Mouse (Mus musculus) forebrain, postnatal 0 days (tissue): ENCODE results near the gene Mst1. TPM values are rescaled to one million over a fixed set of nuclear protein-coding genes. Genes with fewer than 3 reads are reported as not detected.

Experiments
- ATAC-seq: fragments of 200-750 bp; cut with Nextera tagmentation; 2 replicates; pipeline ENCODE4 v1.8.0; 2017; ENCODE audit warnings: mild to moderate bottlenecking, moderate library complexity
- DNase-seq: peaks from one replicate; pipeline ENCODE4 v3.0.0-alpha.2; 2015
- H3K27ac ChIP-seq: fragments of 300-500 bp; sonication (generic); 2 replicates; pipeline ENCODE4 v1.5.1; 2014; ENCODE audit warnings: low read depth, mild to moderate bottlenecking, antibody characterized with exemption, low read length, moderate library complexity, mixed read lengths
- H3K27me3 ChIP-seq: fragments of 300-500 bp; sonication (generic); 2 replicates; pipeline ENCODE4 v1.6.1; 2014; ENCODE audit warnings: mild to moderate bottlenecking, low read length, mixed read lengths; ENCODE audit not compliant: insufficient read depth
- H3K36me3 ChIP-seq: fragments of 300-500 bp; sonication (generic); 2 replicates; pipeline ENCODE4 v1.6.1; 2014; ENCODE audit warnings: mild to moderate bottlenecking, moderate library complexity; ENCODE audit not compliant: insufficient read depth
- H3K4me1 ChIP-seq: fragments of 300-500 bp; sonication (generic); 2 replicates; pipeline ENCODE4 v1.6.1; 2014; ENCODE audit warnings: antibody characterized with exemption; ENCODE audit not compliant: insufficient read depth
- H3K4me2 ChIP-seq: fragments of 300-500 bp; sonication (generic); 2 replicates; pipeline ENCODE4 v1.6.1; 2014; ENCODE audit warnings: low read depth, mild to moderate bottlenecking, moderate library complexity
- H3K4me3 ChIP-seq: fragments of 300-500 bp; sonication (generic); 2 replicates; pipeline ENCODE4 v1.5.1; 2014; ENCODE audit warnings: low read depth, low read length, mixed read lengths
- H3K9ac ChIP-seq: fragments of 300-500 bp; sonication (generic); 2 replicates; pipeline ENCODE4 v1.6.1; 2014; ENCODE audit warnings: mild to moderate bottlenecking
- H3K9me3 ChIP-seq: fragments of 300-500 bp; sonication (generic); 2 replicates; pipeline ENCODE4 v1.6.1; 2016; ENCODE audit warnings: low read length
- CTCF ChIP-seq: sonication (generic); IDR thresholded peaks from 2 replicates; pipeline ENCODE4 v1.5.1; 2016; ENCODE audit warnings: antibody characterized with exemption, control low read depth, low read depth
- WGBS: fragments of 180-500 bp; shearing (Covaris S2); extraction: QIAGEN DNeasy Blood & Tissue Kit; methylation state at CpG from one replicate; pipeline ENCODE4 v1.1.7; 2014; 5-methylcytosine and 5-hydroxymethylcytosine counted together
- polyA plus RNA-seq: library from polyadenylated mRNA; unstranded; fragments of >200 nt; fragmentation: Nextera tagmentation; extraction: Ambion mirVana; gene quantifications from 2 replicates; pipeline ENCODE4 v1.2.1, GENCODE M21; 2015
- total RNA-seq: library from RNA; depleted of rRNA; stranded (reverse); fragments of >200 nt; gene quantifications from 2 replicates; pipeline ENCODE4 v1.2.3, GENCODE M21; 2014

The Mst1 gene
- total and polyA plus RNA-seq, 2 experiments from 2014 or later, result 0.10 TPM; not detected in 1

DNA sequence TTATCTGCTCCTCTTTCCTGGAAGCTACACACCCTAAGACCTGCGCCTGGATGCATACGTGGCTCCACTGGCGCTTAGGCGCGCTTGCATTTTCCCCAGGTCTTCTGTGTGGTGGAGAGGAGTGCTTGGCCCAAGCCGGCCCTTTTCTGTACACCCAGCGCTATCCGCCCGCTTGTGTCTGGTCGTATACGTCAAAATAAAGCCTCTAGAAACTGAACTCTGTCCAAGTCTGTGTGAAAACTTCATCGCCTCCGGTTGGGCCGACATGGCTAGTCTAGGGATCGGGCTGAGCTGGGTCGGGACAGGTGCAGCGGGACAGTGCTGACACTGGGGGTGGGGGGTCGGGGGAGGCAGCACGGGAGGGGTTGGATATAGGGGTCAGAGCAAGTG lies 31.7 kb upstream of the Mst1 start:
- H3K36me3 ChIP-seq, result peaks cover 47% of the 10 kb centered on the region

DNA sequence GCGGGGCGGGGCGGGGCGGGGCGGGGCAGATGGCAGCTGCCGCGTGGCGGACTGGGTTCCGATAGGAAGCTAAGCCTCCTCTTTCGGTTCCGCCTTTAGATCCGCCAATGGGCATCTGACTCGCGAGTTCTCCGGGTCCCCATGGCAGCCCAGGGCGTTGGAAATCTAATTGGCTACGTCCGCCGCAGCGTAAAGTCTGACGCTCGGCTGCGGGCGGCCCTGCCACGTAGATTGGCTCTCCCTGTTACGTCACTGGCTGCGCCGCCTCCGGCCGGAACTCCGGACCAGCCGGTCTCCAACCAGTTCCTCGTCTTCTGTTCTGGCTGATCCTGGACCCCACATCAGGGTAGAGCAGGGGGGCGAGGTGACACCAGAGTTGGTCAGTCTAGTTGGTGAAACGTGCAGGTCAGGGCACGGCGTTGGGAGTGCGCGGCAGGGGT lies 31.2 kb upstream of the Mst1 start, which contains the start of gene Gmppb:
TSS of gene Gmppb (plus strand) at position 227 of the 440 bp plus-strand sequence.
- Histone ChIP-seq H3K9ac (peak within 1 kb of the TSS; percentile 53), H3K4me3 (peak within 1 kb of the TSS; percentile 81), H3K4me2 (peak within 1 kb of the TSS; percentile 61), H3K4me1 (no peaks in the 10 kb centered on the region), H3K27ac (peak within 1 kb of the TSS; percentile 24; the same call in 1 of the 2 replicates), H3K36me3 (peaks cover 52% of the 10 kb centered on the region), H3K9me3 (no peaks in the 10 kb centered on the region), H3K27me3 (no peaks in the 10 kb centered on the region)
- peak; percentile 98 for DNase-seq
- ATAC-seq, result peak; percentile 98
- WGBS, result under 1% methylated on average over 37 of the region's 39 CpGs
- no peak for TF ChIP-seq CTCF

More for the DNA sequence above, 31.7 kb upstream of the Mst1 start:
- DNase-seq, result peak; percentile 37
- no peak for TF ChIP-seq CTCF
- WGBS, result 3% methylated on average over 19 of the region's 19 CpGs
- H3K9ac ChIP-seq, result 0 out of 2 replicates have a peak overlapping the region, but pooled peaks have one; percentile 34
- no peaks in the 10 kb centered on the region for H3K9me3 ChIP-seq
- ATAC-seq, result peak; percentile 8
- 0 out of 2 replicates have a peak overlapping the region, but pooled peaks have one; percentile 3 for H3K27ac ChIP-seq
- peak overlapping the region; percentile 81 for H3K4me3 ChIP-seq
- peak overlapping the region; percentile 61 for H3K4me2 ChIP-seq
- no peaks in the 10 kb centered on the region for H3K4me1 ChIP-seq
- no peaks in the 10 kb centered on the region for H3K27me3 ChIP-seq

DNA sequence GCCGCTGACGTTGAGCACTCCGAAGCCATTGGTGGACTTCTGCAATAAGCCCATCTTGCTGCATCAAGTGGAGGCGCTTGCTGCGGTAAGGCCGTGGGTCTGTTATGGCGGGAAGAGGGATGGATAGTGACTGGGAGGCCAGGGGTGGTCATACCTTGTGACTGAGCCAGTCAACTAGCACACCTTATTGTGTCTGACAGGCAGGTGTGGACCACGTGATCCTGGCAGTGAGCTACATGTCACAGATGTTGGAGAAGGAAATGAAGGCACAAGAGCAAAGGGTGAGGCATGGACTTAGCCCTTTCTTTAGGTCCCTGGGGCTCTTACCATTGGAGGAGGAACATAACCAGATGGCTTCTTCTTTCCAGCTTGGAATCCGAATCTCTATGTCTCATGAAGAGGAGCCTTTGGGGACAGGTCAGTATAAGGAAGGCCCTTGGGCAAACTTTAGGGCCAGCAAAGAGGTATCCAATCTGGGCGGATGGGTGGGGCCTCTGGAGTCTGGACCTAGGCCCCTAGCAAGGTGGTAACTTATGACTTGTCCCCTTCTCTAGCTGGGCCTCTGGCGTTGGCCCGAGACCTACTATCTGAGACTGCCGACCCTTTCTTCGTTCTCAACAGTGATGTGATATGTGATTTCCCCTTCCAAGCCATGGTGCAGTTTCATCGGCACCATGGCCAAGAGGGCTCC lies 30.5 kb upstream of the Mst1 start:
- Histone ChIP-seq H3K9me3 (no peaks in the 10 kb centered on the region), H3K27ac (peak overlapping the region; percentile 24; the same call in 1 of the 2 replicates), H3K4me1 (no peaks in the 10 kb centered on the region), H3K4me2 (peak overlapping the region; percentile 61), H3K27me3 (no peaks in the 10 kb centered on the region), H3K4me3 (peak overlapping the region; percentile 81), H3K9ac (peak overlapping the region; percentile 53), H3K36me3 (peaks cover 57% of the 10 kb centered on the region)
- no peak for TF ChIP-seq CTCF
- 46% methylated on average over 15 of the region's 15 CpGs for WGBS
- no peak for DNase-seq
- no peak; the same call in 1 of the 2 replicates for ATAC-seq

DNA sequence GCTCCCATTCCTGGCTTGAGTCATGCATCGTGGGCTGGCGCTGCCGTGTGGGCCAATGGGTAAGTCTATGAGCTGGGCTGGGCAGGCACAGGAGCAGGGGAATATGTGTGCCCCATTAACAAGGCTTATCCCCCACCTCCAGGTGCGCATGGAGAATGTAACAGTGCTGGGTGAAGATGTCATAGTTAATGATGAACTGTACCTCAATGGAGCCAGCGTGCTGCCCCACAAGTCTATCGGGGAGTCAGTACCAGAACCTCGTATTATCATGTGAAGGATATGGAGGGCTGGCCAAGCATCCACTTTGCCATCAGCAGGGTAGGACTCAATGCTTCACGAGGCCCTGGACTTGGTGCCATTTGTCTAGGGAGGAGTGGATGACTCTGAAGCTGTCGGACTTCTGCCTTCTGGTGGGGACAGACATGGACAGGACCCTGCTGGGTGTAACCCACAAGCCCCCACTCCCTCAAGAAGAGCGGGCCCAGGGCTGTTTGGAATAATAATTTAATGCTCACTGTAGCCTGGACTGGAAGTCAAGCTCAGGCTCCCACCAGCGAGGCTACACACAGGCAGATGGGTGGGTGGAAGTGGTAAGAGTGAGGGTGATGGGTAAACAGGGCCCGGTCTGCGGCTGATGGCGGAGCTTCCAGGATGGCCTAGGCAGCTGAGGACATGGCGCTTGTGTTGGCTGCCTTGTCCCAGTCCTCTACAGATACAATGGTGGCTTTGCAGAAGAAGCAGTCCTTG lies 28.9 kb upstream of the Mst1 start:
- 95% methylated on average over 15 of the region's 15 CpGs for WGBS
- Histone ChIP-seq H3K4me2 (no peak overlapping the region), H3K9me3 (no peaks in the 10 kb centered on the region), H3K4me3 (no peak overlapping the region), H3K27ac (no peak overlapping the region), H3K27me3 (no peaks in the 10 kb centered on the region), H3K4me1 (no peaks in the 10 kb centered on the region), H3K9ac (no peak overlapping the region), H3K36me3 (peaks cover 57% of the 10 kb centered on the region)
- DNase-seq (no peak), ATAC-seq (no peak)
- TF ChIP-seq CTCF, result no peak

DNA sequence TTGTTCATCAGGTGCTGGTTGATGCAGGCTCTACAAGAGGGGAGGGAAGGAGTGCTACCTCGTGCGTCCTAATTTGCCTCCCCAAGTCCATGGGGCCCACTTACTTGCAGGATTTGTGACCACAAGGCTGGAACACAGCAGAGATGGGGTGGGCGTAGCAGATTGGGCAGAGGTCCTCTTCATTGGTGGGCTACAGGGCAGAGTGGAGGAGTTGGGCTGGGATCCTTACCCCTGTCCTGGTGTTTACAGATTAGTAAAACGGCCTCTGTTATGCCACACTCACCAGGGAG lies 28.4 kb upstream of the Mst1 start:
- ATAC-seq, result no peak
- peaks cover 57% of the 10 kb centered on the region for H3K36me3 ChIP-seq
- WGBS, result 81% methylated on average over 4 of the region's 4 CpGs
- H3K9me3 ChIP-seq, result no peaks in the 10 kb centered on the region
- TF ChIP-seq CTCF, result no peak
- no peak for DNase-seq
- no peak overlapping the region for H3K4me3 ChIP-seq
- no peaks in the 10 kb centered on the region for H3K27me3 ChIP-seq
- no peaks in the 10 kb centered on the region for H3K4me1 ChIP-seq
- no peak overlapping the region for H3K4me2 ChIP-seq
- no peak overlapping the region for H3K9ac ChIP-seq
- no peak overlapping the region for H3K27ac ChIP-seq

DNA sequence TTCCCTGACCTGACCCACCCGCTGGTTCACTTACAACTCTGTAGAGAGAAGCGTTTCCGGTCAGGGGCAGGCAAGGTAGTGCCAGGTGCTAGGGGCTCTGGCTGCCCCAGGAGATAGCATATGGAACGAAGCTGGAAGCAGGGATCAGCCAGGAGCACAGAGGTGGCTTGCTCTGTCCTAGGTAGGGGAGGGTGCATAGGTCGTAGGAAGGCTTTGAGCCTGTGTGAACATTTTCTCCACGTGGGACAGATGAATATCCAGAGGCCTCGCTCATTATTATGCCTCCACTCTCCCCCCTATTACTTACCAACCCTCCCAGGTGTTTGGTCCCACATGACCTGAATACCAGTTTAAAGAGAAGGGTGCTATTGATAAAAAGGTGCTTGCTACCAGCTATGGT lies 27.8 kb upstream of the Mst1 start:
- no peaks in the 10 kb centered on the region for H3K27me3 ChIP-seq
- DNase-seq, result no peak
- H3K4me3 ChIP-seq, result no peak overlapping the region
- H3K9ac ChIP-seq, result no peak overlapping the region
- no peak overlapping the region for H3K4me2 ChIP-seq
- no peaks in the 10 kb centered on the region for H3K4me1 ChIP-seq
- no peak for ATAC-seq
- WGBS, result 79% methylated on average over 7 of the region's 7 CpGs
- no peak for TF ChIP-seq CTCF
- H3K36me3 ChIP-seq, result peaks cover 57% of the 10 kb centered on the region
- no peak overlapping the region for H3K27ac ChIP-seq
- H3K9me3 ChIP-seq, result no peaks in the 10 kb centered on the region
